Mouse (Mus musculus) adrenal gland, postnatal 4 days (tissue): ENCODE measurements at regions not wholly inside any gene's neighbourhood (a gene's known extent, or its start where the extent isn't known, plus 50 kb on each side); places are given as distances from the start of the nearest gene placed in this dataset.

Experiments
- DNase-seq, 2 experiments: peaks; one replicate each; pipeline ENCODE4 v3.0.0; 2021 to 2022; ENCODE audit warnings: low spot score in 2 of 2, mixed read lengths in 2 of 2

GRCm38 (mm10) chr14:104692616-104693015 lies 170.2 kb upstream of the Rnf219 start:
- no peak for DNase-seq

GRCm38 (mm10) chr14:104688440-104688839 lies 166.0 kb upstream of the Rnf219 start:
- no peak for DNase-seq

GRCm38 (mm10) chr14:104676810-104677209 lies 154.4 kb upstream of the Rnf219 start:
- DNase-seq = no peak

GRCm38 (mm10) chr14:104661696-104662095 lies 139.3 kb upstream of the Rnf219 start:
- DNase-seq = no peak

- no peak for DNase-seq
Observed at GRCm38 (mm10) chr14:104658751-104659150, 136.3 kb upstream of the Rnf219 start.

- DNase-seq = no peak
Observed at GRCm38 (mm10) chr14:104649980-104650379, 127.5 kb upstream of the Rnf219 start.

GRCm38 (mm10) chr14:104644626-104645025 lies 122.2 kb upstream of the Rnf219 start:
- no peak for DNase-seq

GRCm38 (mm10) chr14:104642783-104643182 lies 120.3 kb upstream of the Rnf219 start:
- DNase-seq = no peak

GRCm38 (mm10) chr14:104639300-104639699 lies 116.9 kb upstream of the Rnf219 start:
- DNase-seq = no peak

GRCm38 (mm10) chr14:104611467-104611866 lies 89.0 kb upstream of the Rnf219 start:
- DNase-seq = no peak

- no peak for DNase-seq
Observed at GRCm38 (mm10) chr14:104610378-104610777, 87.9 kb upstream of the Rnf219 start.

- no peak for DNase-seq
Observed at GRCm38 (mm10) chr14:104594851-104595250, 72.4 kb upstream of the Rnf219 start.
